Comparison of ENCODE assay signal across 27 mouse cellular contexts in the genomic region with DNA sequence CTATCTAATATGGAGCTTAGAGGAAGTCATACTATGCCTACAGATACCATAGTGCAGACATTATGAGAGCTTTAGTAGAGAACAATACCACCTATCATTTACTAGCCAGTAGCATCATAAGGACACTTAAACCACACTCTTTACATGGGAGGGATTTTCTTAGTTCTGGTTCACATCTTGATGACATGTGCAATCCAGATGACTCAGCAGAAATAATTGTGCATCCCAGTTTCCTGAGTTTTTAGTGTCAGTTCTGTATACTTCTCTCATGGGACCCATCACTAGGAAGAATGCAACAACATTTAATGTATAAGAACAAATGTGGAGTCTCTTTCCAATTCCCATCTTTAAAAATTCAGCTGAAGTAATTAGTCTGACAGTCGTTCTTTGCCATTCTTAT.
"Had no signal": no experiment of that assay in that cellular context is flagged by ENCODE, and none has a peak within 500 bp of the region (broad histone marks: within the 10 kb centered on the region; RNA-seq: fewer than 3 reads in every experiment).

No protein-coding gene starts in this region.

- H3K4me1 ChIP-seq: embryonic facial prominence, embryonic 12.5 days; embryonic facial prominence, embryonic 13.5 days; embryonic facial prominence, embryonic 15.5 days; forebrain, embryonic 10.5 days; forebrain, embryonic 12.5 days; forebrain, embryonic 13.5 days; forebrain, embryonic 15.5 days; heart, embryonic 10.5 days had no signal

- DNase-seq: cerebellum, adult 9-10 months; cerebellum, adult 9-11 months; cerebellum, postnatal 10 days; cerebellum, postnatal 14 days; cerebellum, postnatal 25 days; cerebellum, postnatal 36 days; embryo, embryonic 11 days; forebrain, postnatal 0 days; gastrocnemius, adult 2 months; gastrocnemius, postnatal 10 days; gastrocnemius, postnatal 14 days; gastrocnemius, postnatal 25 days; gastrocnemius, postnatal 36 days; heart, adult 11 months; heart, adult 18-20 months; heart, adult 2 months had no signal

- H3K9ac ChIP-seq: embryonic facial prominence, embryonic 12.5 days; embryonic facial prominence, embryonic 13.5 days; embryonic facial prominence, embryonic 15.5 days; forebrain, embryonic 12.5 days; forebrain, embryonic 13.5 days; forebrain, embryonic 15.5 days; forebrain, postnatal 0 days had no signal

- H3K4me3 ChIP-seq: embryonic facial prominence, embryonic 12.5 days; embryonic facial prominence, embryonic 13.5 days; embryonic facial prominence, embryonic 15.5 days; erythroblast, embryonic 14.5 days; forebrain, embryonic 10.5 days; forebrain, embryonic 12.5 days; forebrain, embryonic 13.5 days; forebrain, embryonic 15.5 days; gastrocnemius, adult 2 months; heart, adult 2 months; heart, embryonic 10.5 days had no signal

- H3K27ac ChIP-seq: embryonic facial prominence, embryonic 12.5 days; embryonic facial prominence, embryonic 13.5 days; embryonic facial prominence, embryonic 15.5 days; forebrain, embryonic 10.5 days; forebrain, embryonic 12.5 days; forebrain, embryonic 13.5 days; forebrain, embryonic 15.5 days; gastrocnemius, adult 2 months; heart, adult 2 months; heart, embryonic 10.5 days had no signal

- H3K27me3 ChIP-seq: embryonic facial prominence, embryonic 12.5 days; embryonic facial prominence, embryonic 13.5 days; embryonic facial prominence, embryonic 15.5 days; forebrain, embryonic 12.5 days; forebrain, embryonic 13.5 days; forebrain, embryonic 15.5 days had no signal

- H3K4me2 ChIP-seq: embryonic facial prominence, embryonic 12.5 days; embryonic facial prominence, embryonic 13.5 days; embryonic facial prominence, embryonic 15.5 days; forebrain, embryonic 12.5 days; forebrain, embryonic 13.5 days; forebrain, embryonic 15.5 days had no signal

- ATAC-seq: forebrain, embryonic 13.5 days; forebrain, embryonic 14.5 days; forebrain, embryonic 15.5 days; forebrain, embryonic 16.5 days; forebrain, postnatal 0 days had no signal

- H3K9me3 ChIP-seq: embryonic facial prominence, embryonic 12.5 days; embryonic facial prominence, embryonic 13.5 days; embryonic facial prominence, embryonic 15.5 days; forebrain, embryonic 10.5 days; forebrain, embryonic 12.5 days; forebrain, embryonic 13.5 days; forebrain, embryonic 15.5 days; heart, embryonic 10.5 days had no signal

- H3K36me3 ChIP-seq: embryonic facial prominence, embryonic 12.5 days; embryonic facial prominence, embryonic 13.5 days; embryonic facial prominence, embryonic 15.5 days; forebrain, embryonic 10.5 days; forebrain, embryonic 12.5 days; forebrain, embryonic 15.5 days; heart, embryonic 10.5 days had no signal
